Mouse (Mus musculus) intestine, embryonic 16.5 days (tissue): ENCODE data around the gene Rab3c. TPM values are rescaled to one million over a fixed set of nuclear protein-coding genes. Genes with fewer than 3 reads are reported as not detected.

Experiments
- ATAC-seq: fragments of 200-750 bp; cut with Nextera tagmentation; 2 replicates; pipeline ENCODE4 v1.8.0; 2017; ENCODE audit warnings: moderate TSS enrichment, moderate library complexity
- H3K27ac ChIP-seq: fragments of 300-500 bp; sonication (generic); 2 replicates; pipeline ENCODE4 v1.5.1; 2014; ENCODE audit warnings: mild to moderate bottlenecking, low read length
- H3K27me3 ChIP-seq: fragments of 300-500 bp; sonication (generic); replicated peaks from 2 replicates; pipeline ENCODE4 v1.6.1; 2014; ENCODE audit warnings: low read length, control low read depth, mixed read lengths; ENCODE audit not compliant: control insufficient read depth, insufficient read depth
- H3K36me3 ChIP-seq: fragments of 300-500 bp; sonication (generic); 2 replicates; pipeline ENCODE4 v1.6.1; 2014; ENCODE audit warnings: low read length, control low read depth; ENCODE audit not compliant: control insufficient read depth, insufficient read depth
- H3K4me1 ChIP-seq: fragments of 300-500 bp; sonication (generic); 2 replicates; pipeline ENCODE4 v1.6.1; 2014; ENCODE audit warnings: low read length, control low read depth, mixed read lengths; ENCODE audit not compliant: control insufficient read depth, insufficient read depth
- H3K4me2 ChIP-seq: fragments of 300-500 bp; sonication (generic); 2 replicates; pipeline ENCODE4 v1.6.1; 2014; ENCODE audit warnings: low read depth, low read length, control low read depth
- H3K4me3 ChIP-seq: fragments of 300-500 bp; sonication (generic); 2 replicates; pipeline ENCODE4 v1.5.1; 2014; ENCODE audit warnings: mild to moderate bottlenecking, low read length
- H3K9ac ChIP-seq: fragments of 300-500 bp; sonication (generic); 2 replicates; pipeline ENCODE4 v1.6.1; 2014; ENCODE audit warnings: low read depth, low read length
- H3K9me3 ChIP-seq: fragments of 300-500 bp; sonication (generic); 2 replicates; pipeline ENCODE4 v1.6.1; 2016; ENCODE audit warnings: low read length, control low read depth; ENCODE audit not compliant: control insufficient read depth
- WGBS: fragments of 180-500 bp; shearing (Covaris S2); extraction: QIAGEN DNeasy Blood & Tissue Kit; methylation state at CpG from one replicate; pipeline ENCODE4 v1.1.7; 2014; 5-methylcytosine and 5-hydroxymethylcytosine counted together
- polyA plus RNA-seq: library from polyadenylated mRNA; unstranded; fragments of >200 nt; fragmentation: Nextera tagmentation; extraction: Ambion mirVana; gene quantifications from 2 replicates; pipeline ENCODE4 v1.2.1, GENCODE M21; 2015

Rab3c gene
- polyA plus RNA-seq, 1 experiment from 2014 or later, result 5.2 TPM

DNA sequence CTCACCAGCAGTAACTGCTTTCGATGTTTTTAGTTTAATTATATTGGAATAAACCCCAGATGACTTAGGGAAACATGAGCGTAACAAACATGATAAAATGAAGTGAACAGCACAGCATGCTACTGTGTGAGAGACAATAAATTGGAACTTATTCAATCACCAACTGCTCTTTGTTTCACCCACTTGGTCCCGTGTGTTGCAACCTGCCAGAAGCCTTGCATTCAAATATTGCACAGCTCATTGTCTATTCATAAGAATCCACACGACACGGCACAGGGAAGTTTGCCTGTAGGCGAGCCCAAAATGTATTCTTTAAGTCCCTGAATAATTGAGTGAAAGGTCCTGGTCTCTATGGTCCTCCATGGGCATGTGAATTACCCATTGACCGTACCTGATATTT lies 61.6 kb downstream of the Rab3c start:
- no peaks in the 10 kb centered on the region for H3K4me1 ChIP-seq
- 84% methylated on average over 7 of the region's 7 CpGs for WGBS
- no peak for ATAC-seq
- H3K4me2 ChIP-seq, result no peak overlapping the region
- no peak overlapping the region for H3K4me3 ChIP-seq
- H3K36me3 ChIP-seq, result no peaks in the 10 kb centered on the region
- no peaks in the 10 kb centered on the region for H3K9me3 ChIP-seq
- no peak overlapping the region for H3K27ac ChIP-seq
- no peak overlapping the region for H3K9ac ChIP-seq
- H3K27me3 ChIP-seq, result no peaks in the 10 kb centered on the region

DNA sequence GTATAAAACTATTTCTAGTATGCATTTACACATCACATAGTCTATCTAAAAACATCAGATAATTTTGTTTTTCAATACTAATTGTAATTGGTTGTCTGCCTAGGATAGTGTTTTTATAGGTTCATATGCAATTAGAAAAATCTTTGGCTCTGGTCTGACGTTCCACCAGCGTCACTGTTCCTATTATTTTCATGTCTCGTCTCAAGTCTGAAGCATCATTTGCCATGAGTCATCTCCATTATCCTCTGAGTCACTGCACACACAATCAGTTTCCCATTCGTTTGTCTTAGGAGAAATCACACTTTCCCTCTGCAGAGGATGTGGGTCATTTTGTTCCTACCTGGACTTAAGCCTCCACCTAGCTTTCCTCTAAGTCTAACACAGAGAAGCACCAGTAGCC lies 62.3 kb downstream of the Rab3c start:
- H3K9ac ChIP-seq, result no peak overlapping the region
- H3K36me3 ChIP-seq, result no peaks in the 10 kb centered on the region
- H3K27ac ChIP-seq, result no peak overlapping the region
- ATAC-seq, result no peak
- 70% methylated on average over 4 of the region's 4 CpGs for WGBS
- H3K4me3 ChIP-seq, result no peak overlapping the region
- H3K9me3 ChIP-seq, result no peaks in the 10 kb centered on the region
- no peak overlapping the region for H3K4me2 ChIP-seq
- no peaks in the 10 kb centered on the region for H3K27me3 ChIP-seq
- no peaks in the 10 kb centered on the region for H3K4me1 ChIP-seq

DNA sequence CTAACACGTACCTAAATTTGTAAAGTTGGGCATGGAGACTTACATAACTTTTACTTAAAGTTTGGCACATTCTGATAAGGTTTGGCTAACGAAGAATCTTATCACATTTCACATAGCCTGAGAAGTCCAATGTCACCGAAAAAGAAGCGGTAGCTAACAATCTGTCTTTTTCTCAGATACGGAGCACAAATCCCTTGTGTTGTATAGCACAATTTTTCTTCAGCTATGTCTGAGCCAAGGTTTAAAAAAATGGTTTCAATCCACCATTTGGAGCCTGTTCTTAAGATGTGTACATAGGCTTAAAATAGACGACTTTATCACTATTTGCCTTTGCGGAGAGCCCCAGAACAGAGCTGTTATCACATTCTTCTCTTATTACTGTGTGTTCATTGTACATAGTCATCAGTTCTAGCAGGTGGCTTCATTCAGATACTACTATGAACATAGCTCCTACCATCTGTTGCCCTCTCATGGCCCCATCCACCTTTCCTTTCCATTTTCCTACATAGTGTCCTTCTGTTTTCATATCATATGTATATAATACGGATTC lies 69.2 kb downstream of the Rab3c start:
- H3K27me3 ChIP-seq, result no peaks in the 10 kb centered on the region
- ATAC-seq, result peak; percentile 91
- no peak overlapping the region for H3K4me3 ChIP-seq
- no peaks in the 10 kb centered on the region for H3K4me1 ChIP-seq
- 62% methylated on average over 8 of the region's 8 CpGs for WGBS
- no peak overlapping the region for H3K9ac ChIP-seq
- no peak overlapping the region for H3K4me2 ChIP-seq
- no peaks in the 10 kb centered on the region for H3K36me3 ChIP-seq
- no peak overlapping the region for H3K27ac ChIP-seq
- H3K9me3 ChIP-seq, result no peaks in the 10 kb centered on the region

DNA sequence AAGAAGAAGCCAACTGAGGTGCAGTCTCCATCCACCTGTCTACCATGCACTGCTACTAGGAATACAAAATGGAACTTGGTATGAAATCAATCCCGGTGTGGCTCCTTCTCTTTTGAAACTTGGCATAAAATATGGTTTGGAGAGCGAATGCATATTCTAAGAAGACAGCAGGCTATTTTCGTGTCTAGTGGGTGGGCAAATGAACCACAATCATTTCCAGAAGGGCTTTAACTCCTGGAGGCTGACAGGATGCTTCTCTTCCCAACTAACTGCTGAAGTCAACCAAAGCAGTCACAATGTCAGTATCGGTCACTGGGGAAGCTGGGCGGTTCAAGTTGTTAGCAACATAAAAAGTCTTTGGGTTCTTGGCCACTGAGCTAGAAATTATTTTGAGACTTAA lies 81.9 kb downstream of the Rab3c start:
- H3K4me3 ChIP-seq, result no peak overlapping the region
- H3K27ac ChIP-seq, result no peak overlapping the region
- no peaks in the 10 kb centered on the region for H3K9me3 ChIP-seq
- H3K9ac ChIP-seq, result no peak overlapping the region
- 88% methylated on average over 5 of the region's 5 CpGs for WGBS
- no peaks in the 10 kb centered on the region for H3K36me3 ChIP-seq
- H3K4me2 ChIP-seq, result no peak overlapping the region
- no peak for ATAC-seq
- H3K27me3 ChIP-seq, result no peaks in the 10 kb centered on the region
- H3K4me1 ChIP-seq, result no peaks in the 10 kb centered on the region

DNA sequence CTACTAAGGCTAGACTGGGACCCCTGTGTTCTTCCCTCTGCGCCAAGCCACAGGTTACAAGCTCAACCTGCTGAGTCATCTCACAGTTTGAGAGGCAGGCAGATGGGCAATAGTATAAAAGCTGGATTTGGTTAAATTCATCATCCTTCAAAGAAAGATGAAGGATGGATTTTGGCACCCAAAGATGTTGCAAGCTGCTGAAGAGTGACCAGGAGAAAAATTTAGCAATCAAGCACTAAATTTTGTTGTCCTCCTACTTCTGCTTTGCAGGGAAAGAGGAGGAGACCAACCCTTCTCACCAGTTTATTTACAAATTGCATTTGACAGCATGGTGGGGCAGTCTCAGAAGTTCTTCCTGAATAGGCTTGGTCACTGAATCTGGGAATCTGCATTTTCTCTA lies 90.8 kb downstream of the Rab3c start:
- no peaks in the 10 kb centered on the region for H3K27me3 ChIP-seq
- no peak for ATAC-seq
- no peaks in the 10 kb centered on the region for H3K9me3 ChIP-seq
- H3K27ac ChIP-seq, result no peak overlapping the region
- no peaks in the 10 kb centered on the region for H3K4me1 ChIP-seq
- 54% methylated on average over 1 of the region's 1 CpGs for WGBS
- H3K4me2 ChIP-seq, result no peak overlapping the region
- no peak overlapping the region for H3K4me3 ChIP-seq
- H3K36me3 ChIP-seq, result no peaks in the 10 kb centered on the region
- H3K9ac ChIP-seq, result no peak overlapping the region

DNA sequence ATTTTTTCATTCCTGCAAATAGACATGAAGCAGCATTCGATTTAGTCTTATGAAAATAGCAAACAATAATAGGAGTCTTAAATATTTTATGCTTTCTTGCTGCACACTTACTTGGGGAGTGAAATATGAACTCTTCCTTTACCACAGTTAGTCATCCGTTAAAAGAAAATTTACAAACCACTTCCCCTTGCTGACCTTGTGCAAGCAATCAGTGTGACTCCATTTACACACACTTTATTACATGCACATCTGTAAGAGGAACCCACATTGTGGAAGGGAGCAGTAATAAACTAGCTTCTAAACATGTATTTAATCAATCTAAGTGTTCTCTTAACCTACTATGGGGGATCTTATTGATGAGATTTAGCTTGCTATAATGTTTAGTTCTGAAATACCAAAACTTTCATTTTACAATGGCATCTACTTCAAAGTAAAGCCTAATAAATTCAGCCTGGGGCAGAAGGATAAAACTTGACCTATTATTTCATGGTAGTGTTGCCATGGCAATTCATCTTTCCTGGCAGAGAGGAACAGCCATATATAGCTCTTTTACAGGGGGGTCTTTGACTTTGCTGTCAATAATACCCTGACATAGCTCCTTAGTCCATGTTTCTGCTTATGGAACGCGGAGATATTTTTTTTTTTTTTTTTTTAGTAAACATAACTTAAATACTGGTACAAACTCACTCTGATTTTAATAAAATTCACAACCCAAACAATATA lies 95.7 kb downstream of the Rab3c start:
- Histone ChIP-seq H3K27ac (no peak overlapping the region), H3K36me3 (no peaks in the 10 kb centered on the region), H3K27me3 (no peaks in the 10 kb centered on the region), H3K9me3 (no peaks in the 10 kb centered on the region), H3K4me1 (no peaks in the 10 kb centered on the region), H3K4me2 (no peak overlapping the region), H3K9ac (no peak overlapping the region), H3K4me3 (no peak overlapping the region)
- ATAC-seq, result no peak
- WGBS, result 71% methylated on average over 4 of the region's 4 CpGs

DNA sequence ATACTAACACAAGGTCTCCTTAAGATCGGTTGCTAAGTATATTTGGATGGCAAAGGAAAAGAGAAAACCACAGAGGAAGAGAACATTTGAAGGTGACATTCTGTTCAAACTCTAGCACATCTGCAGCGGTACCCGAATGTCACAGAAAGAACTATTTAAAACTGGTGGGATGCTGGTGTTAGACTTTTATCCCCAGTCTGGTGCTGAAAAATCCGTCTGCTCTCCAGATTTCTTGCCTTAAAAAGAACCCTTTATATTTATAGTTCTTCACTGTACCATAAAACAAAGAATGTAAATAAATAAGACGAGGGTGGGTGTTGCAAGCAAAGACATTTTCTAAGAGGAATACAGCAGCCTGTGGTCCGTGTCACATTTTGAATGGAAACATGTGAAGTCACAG lies 105.1 kb downstream of the Rab3c start:
- H3K4me3 ChIP-seq, result no peak overlapping the region
- H3K9ac ChIP-seq, result no peak overlapping the region
- no peak overlapping the region for H3K27ac ChIP-seq
- no peaks in the 10 kb centered on the region for H3K27me3 ChIP-seq
- no peaks in the 10 kb centered on the region for H3K36me3 ChIP-seq
- no peak for ATAC-seq
- no peaks in the 10 kb centered on the region for H3K4me1 ChIP-seq
- H3K4me2 ChIP-seq, result no peak overlapping the region
- WGBS, result 57% methylated on average over 6 of the region's 6 CpGs
- no peaks in the 10 kb centered on the region for H3K9me3 ChIP-seq

DNA sequence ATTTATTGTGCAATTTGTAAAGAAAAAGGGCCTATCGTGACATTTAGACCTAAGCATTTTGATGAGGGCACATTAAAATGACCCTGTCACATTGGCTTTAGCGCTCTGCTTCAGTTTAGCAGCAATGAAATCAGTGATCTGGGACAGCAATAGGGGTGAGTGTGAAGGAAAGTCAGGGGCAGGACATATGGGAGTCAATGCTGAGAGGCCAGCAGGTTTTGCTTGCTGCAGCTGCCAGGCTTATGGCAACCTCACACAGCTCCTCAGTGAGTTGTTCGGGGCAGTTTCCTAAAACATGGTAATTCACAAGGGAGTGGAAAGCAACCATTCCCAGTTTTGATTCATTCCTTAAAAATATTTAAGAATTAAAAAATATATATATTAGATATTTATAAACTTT lies 111.1 kb downstream of the Rab3c start:
- Histone ChIP-seq H3K4me2 (no peak overlapping the region), H3K9me3 (no peaks in the 10 kb centered on the region), H3K9ac (no peak overlapping the region), H3K4me1 (no peaks in the 10 kb centered on the region), H3K27ac (no peak overlapping the region), H3K4me3 (no peak overlapping the region), H3K36me3 (no peaks in the 10 kb centered on the region), H3K27me3 (no peaks in the 10 kb centered on the region)
- no peak for ATAC-seq
- 80% methylated on average over 3 of the region's 3 CpGs for WGBS

DNA sequence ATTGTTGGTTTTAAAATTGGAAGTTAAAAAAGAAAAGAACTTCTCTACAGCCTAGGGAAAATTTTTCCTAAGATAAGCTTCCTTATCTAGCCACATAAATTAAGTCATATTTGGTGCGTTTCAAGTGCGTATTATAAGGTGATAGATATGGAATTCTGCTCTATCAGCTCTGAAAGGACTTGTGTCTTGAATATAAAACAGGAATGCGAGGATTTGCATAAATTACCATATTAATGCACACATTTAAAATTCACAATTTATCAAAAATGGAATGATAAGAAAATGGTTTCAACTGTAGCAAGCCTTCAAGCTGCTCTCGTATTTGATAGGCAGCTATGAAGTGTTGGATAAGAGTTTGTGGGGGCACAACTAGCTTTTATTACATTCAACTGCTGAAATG lies 111.6 kb downstream of the Rab3c start:
- no peak overlapping the region for H3K4me2 ChIP-seq
- no peak overlapping the region for H3K9ac ChIP-seq
- H3K36me3 ChIP-seq, result no peaks in the 10 kb centered on the region
- H3K4me3 ChIP-seq, result no peak overlapping the region
- no peaks in the 10 kb centered on the region for H3K27me3 ChIP-seq
- no peaks in the 10 kb centered on the region for H3K4me1 ChIP-seq
- H3K27ac ChIP-seq, result no peak overlapping the region
- ATAC-seq, result no peak
- H3K9me3 ChIP-seq, result no peaks in the 10 kb centered on the region
- 80% methylated on average over 4 of the region's 4 CpGs for WGBS

DNA sequence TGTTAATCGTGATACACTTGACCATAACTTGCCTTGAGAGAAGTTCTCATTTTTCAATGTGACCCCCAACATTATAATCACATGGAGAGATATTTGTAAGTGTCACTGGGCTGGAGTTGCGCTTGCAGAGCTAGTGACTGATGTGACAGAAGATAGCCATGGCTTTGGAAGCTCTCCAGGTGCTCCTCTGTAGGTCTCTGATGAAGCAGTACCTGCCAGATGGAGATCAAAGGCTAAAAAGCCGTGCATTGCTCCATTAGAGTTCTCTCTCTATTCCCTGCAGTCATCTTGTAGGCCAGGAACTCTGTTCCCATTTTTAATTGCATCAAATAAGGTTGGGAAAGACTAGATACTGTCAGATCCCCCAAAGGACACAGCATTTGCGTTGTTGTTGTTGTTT lies 112.2 kb downstream of the Rab3c start:
- Histone ChIP-seq H3K36me3 (no peaks in the 10 kb centered on the region), H3K9me3 (no peaks in the 10 kb centered on the region), H3K27me3 (no peaks in the 10 kb centered on the region), H3K4me1 (no peaks in the 10 kb centered on the region), H3K4me3 (no peak overlapping the region), H3K4me2 (no peak overlapping the region), H3K9ac (no peak overlapping the region), H3K27ac (no peak overlapping the region)
- no peak for ATAC-seq
- 82% methylated on average over 4 of the region's 4 CpGs for WGBS
